Mouse (Mus musculus): ENCODE data around the gene Arhgdib.

GRCm38 (mm10) chr6:136989824-136990497 is 48.3 kb upstream of the Arhgdib start:
- TF ChIP-seq CTCF (IDR thresholded peaks at IDR 0.05; ENCODE audit: low read depth, low read length) (no peak), POLR2A (IDR thresholded peaks at IDR 0.05; ENCODE audit: borderline replicate concordance, low read depth, low read length) (no peak)

All from bone marrow macrophage, adult 2 months (primary cell).